Mouse (Mus musculus) adrenal gland, adult 8-10 months (tissue): ENCODE data around the gene Zc2hc1b. TPM values are rescaled to one million over a fixed set of nuclear protein-coding genes. Genes with fewer than 3 reads are reported as not detected.

Source experiments
- DNase-seq: peaks from one replicate; pipeline ENCODE4 v3.0.0; 2022
- total RNA-seq, 4 experiments: library from RNA; stranded (reverse); gene quantifications; 2 replicates each; pipeline ENCODE4 v1.2.4; 2022

The Zc2hc1b gene
- total RNA-seq, 4 experiments from 2014 or later, result not detected

DNA sequence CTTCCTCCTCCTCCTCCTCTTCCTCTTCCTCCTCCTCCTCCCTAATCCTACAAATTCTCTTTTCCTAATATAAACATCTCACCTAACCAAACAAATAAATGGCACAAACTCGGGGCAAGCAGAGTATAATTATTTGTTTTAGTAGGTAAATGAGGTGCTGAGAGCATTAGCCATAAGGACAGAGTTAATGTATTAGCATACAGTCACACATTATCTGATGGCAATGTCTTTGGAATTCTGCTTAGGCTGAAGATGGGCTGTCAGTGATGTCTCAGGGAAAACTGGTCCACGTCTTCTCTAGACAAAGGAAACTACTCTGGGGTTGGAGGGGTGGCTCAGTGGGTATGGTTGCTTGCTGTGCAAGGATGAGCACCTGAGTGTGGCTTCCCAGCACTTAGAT lies 6.4 kb downstream of the Zc2hc1b start:
- no peak for DNase-seq

DNA sequence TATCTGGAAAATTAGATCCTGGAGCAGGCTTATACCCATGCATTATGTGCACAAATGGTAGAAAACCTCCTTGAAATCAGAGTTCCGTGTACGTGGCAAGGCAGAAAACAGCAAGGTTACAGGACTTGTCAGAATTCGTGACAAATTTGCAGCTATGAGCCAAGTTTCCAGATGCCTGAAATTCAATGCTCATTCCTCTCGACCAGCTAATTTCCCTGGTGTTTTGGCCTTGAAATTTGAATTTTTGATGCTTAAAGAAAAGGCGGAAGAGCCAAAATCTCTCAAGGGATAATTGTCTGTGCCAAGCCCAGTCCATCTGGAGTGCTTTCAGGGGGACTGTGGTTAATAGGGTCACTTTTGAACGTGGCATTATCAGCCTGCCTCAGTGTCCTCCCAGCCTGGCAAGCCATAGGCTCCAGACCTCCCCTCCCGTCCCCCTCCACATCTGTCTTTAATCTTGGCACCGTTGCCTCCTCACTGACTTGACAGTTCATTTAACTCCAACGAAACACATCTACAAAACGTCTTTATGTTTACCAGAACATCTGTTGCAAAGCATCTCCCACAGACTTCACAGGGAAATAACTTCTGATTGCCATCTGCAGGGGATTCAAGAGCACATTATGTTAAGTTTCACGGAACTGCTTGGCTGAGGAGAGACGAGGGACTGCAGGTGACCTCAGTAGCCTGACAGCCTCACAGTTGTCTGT lies 6.9 kb downstream of the Zc2hc1b start:
- no peak for DNase-seq

DNA sequence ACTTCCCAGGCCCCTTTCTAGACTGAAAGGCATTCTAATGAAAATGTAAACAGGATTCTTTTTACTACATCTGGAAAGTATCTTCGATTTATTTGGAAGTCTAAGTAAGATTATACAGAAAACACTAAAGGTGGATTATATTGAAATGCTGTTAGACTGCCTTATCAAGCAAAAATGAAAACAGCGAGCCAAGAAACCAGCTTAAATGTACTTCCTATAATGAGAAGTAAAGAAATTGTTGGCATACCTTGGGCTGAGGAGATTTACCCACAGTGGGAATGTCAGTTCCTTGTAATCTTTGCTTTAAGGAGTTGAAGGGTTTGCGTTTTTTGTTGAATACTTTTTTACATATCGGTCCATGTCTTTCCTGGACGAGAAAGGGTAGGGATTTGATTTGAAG lies 9.4 kb downstream of the Zc2hc1b start:
- DNase-seq, result no peak

DNA sequence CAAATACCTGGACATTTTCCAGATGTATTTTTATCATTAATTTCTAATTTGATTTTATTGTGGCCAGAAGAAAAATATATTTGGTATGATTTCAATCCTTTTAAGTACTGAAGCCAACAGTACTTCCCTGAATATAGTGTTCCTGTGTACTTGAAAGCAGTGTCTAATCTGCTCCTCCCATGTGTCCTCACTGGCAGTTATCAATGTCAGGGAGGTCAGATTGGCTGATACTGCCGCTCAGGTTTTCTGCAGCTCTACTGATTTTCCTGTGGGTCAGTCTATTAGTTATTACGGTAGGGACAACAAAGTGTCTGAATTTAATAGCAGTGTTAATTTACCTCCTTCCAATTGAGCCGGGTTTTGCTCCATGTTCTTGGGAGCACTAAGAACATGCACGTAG lies 15.8 kb downstream of the Zc2hc1b start:
- DNase-seq, result no peak

DNA sequence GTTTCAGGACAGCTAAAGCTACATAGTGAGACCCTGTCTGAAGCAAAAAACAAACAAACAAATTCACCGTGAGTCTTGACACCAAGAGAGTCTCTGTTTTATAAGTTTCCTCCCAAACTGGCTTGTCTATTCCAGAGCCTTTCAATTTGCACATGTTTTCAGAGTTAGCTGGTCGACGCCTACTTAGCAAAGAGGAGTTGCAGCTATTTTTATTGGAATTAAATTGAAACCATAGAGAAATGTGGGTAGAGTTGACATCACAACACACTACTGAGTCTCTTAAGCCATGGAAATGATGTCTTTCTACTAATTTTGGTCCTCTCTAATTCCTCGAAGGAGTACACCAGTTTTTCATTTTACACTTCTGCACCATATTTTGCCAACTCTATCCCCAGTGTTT lies 16.9 kb downstream of the Zc2hc1b start:
- DNase-seq, result no peak

DNA sequence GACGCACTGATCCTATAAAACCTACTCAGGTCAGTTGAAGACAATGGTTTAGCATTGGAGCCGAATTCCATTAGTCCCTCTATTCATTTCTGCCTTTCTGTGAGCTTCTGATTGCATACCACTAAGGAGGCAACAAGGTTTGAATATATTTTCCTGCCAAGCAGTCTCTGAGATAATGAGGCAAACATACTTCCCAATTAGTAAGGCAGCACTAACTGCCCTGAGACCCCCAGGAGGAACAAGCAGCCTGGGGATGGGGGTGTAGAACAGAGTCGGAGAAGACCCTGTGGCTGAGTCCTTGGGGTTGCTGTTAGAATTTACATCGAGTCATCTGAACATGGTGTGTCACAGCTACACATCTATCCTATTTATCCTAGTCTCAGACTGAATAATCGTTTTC lies 22.4 kb downstream of the Zc2hc1b start:
- DNase-seq, result no peak

DNA sequence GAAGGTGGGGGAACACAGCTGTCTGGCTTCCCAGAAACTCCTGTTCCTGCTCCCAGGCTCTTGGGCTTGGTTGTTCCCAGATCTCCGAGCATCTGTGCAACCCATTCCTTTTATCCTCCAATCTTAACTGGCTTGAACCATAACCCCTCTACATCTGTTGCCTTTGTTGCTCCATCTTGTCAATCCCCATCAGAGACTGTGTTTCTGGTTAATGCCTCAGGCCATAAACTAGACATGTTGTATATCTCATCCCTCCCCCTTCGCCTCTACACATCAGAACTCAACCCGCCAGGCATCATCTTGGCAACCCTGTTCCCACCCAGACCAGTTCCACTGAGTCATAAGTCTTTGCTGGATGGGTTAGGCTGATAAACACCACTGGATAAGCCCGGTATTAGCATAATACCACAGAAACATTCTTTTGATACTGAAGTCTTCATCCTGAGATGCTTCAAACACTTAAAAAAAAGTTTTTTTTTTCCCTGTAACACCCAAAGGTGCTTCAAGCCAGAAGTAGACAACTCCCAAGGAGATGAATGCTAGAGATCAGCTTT lies 24.9 kb downstream of the Zc2hc1b start:
- no peak for DNase-seq

DNA sequence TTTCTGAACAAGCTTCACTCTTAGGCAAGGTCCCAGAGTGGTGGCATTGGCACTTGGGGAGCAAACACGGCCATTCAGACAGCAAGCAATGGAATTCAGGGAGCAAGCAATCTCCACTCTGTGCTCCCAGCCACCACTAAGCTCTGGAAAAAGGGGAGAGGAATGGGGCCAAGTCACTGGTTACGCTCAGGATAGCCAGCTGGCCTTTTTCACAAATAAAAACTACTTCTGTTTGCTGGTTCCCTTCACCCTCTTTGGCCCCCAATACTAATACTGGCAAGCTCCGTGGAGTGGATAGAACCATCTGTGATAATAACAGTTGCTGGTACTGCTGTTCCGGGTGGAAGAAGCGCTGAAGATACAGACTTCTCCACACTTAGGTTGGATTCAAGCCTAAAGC lies 26.5 kb downstream of the Zc2hc1b start:
- DNase-seq, result no peak

DNA sequence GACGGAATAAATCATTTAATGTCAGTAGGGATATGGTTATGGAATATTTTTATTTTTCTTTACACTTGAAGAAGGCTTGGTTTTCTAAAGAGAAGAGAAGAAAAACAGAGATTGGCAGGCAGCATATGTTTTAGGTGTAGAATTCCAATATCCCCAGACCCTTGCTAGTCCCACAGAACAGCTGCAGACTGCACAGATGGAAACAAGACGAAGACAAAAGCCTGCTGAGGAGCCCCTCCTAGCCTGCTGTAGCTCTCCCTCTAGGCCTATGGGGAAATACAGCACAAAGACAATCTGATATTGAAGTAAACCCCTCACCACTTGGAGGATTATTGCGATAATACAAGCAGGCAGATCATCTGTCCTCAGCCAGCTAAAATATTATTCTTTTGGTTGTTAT lies 27.4 kb downstream of the Zc2hc1b start:
- no peak for DNase-seq

DNA sequence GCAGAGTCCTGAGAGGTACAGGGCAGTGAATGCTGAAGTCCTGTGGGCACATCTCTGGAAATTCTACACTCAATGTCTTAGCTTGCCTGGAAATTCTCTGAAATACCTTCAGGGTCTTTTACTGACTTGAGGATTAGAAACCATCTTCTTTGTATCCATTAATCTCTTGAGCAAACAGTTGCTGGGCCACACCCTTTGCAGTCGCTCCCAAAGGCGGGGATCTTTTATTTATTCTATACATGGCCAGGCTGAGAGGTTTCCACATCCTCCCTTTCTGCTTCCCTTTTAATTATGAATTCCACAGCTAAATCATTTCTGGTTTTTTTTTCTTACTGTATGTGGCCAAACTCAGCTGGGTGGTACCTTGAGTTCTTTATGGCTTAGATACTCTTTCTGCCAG lies 37.4 kb downstream of the Zc2hc1b start:
- DNase-seq, result no peak

DNA sequence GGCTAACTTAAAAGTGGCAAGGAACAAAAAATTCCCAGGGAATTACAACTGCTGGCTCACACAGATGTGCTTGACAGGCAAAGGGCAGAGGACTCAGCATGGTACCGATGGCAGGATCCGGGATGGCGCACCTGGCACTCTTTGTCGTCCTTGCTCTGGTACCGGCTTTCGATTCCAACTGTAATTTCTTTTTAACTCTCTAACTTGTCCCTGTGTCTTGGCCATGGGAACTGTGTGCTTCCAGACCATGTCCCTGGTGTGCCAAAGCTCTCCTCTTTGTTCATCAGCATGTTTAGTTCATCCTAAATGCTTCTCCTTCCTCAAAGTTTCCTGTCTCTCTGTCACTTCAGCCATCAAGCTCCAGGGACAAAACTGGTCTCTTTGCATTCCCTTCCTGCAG lies 39.9 kb downstream of the Zc2hc1b start:
- no peak for DNase-seq

DNA sequence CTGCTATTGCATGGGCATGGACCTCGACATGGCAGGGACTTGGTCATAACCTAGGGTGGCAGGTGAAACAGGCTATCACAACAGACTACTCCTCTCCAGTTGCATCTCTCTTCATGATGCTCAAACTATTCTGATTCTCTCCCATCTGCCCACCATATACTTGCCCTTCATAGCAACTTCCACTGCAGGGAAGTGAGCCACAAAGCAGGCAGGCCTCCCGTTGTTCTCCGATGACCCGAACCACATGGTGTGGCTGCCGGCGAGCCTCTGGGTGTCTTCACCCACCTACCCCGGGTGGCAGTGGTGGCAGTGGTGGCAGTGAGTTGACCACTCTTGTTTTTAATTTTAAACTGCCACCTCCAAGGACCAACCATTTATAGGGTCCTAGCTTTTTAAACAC lies 42.1 kb downstream of the Zc2hc1b start:
- no peak for DNase-seq

DNA sequence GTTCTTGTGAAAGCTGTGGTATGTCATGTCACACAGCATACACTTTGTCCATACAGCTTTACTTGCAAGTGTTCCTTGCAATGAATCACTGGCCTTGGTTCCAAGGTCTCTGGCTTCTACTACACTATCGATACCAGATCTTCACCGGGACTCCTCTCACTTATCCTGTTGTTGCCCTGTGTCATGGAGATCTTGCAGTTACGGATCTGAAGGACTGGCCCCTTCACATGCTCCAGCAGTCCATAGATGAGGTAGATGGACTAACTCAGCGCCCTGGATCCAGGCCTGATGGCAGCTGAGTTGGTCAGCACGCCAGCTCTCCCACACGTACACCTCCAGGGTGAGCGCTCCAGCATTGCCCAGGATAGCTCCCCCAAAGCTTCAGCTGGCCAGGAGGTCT lies 42.5 kb downstream of the Zc2hc1b start:
- no peak for DNase-seq

DNA sequence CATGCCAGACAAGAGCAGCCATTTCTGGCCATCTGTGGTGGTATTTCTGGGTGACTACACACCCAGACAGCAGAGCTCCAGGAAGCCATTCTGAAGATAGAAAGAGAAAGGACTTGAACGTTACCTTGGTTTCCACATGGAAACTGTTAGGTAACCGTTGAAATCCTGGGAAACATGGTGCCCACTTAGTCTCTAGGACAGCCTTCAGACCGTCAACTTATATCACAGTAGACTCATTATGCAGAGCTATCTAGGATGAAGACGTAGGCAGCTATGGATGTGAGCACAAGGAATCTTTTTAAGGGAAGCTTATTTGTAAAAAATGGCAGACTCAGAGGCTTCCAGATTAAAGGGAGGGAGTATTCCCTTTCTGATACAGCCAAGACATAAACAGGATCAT lies 44.0 kb downstream of the Zc2hc1b start:
- no peak for DNase-seq

DNA sequence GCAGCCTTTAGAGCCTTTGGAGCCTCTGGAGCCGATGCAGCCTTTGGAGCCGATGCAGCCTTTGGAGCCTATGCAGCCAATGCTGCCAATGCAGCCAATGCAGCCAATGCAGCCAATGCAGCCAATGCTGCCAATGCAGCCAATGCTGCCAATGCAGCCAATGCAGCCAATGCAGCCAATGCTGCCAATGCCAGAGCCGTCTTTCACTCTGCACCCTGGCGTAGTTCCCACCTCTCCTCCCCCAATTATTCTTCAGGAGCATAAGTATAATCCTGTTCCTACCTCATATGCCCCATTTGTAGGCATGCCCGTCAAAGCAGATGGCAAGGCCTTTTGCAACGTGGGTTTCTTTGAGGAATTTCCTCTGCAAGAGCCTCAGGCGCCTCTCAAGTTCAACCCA lies 49.9 kb downstream of the Zc2hc1b start:
- DNase-seq, result no peak

DNA sequence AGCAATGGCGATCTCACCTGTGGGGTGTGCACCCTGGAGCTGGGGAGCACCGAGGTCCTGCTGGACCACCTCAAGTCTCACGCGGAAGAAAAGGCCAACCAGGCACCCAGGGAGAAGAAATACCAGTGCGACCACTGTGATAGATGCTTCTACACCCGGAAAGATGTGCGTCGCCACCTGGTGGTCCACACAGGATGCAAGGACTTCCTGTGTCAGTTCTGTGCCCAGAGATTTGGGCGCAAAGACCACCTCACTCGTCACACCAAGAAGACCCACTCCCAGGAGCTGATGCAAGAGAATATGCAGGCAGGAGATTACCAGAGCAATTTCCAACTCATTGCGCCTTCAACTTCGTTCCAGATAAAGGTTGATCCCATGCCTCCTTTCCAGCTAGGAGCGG lies 50.5 kb downstream of the Zc2hc1b start:
- DNase-seq, result no peak

DNA sequence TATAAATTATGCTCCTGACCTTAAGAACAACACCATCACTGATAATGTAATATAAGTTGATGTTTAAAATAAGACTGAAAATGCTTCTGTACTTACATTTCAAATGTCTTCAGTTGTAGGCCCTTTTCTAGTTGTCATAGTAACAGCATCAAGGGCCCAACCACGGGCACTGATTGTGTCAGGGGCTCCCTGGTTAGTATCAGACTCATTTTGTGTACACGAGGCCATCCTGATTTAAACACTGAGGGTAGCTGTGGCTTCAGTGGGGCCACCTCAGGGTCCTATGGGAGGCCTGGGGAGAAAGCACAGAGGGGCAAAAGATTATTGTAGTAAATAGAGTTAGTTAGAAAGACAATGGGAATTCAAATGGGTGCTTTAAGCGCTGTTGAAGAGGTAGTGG lies 52.0 kb downstream of the Zc2hc1b start:
- no peak for DNase-seq

DNA sequence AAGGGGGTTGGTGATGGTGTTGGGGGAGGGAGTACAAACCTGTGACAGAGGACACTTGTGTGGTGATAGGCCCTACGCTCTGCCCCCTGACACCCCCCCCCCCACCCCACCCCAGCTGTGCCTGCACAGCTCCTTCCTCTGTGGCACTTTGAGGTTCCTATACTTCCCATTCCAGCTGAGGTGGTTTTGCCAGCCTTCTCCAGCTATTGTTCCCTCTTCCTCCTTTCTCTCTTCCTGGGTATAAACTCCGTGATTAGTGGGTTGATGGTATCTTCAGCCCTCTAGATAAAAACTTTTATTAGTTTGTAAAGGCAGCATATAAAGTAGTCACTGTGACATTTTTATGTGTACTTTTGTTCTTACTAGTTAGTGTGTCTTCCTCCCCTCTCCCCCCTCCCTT lies 58.5 kb downstream of the Zc2hc1b start:
- no peak for DNase-seq

DNA sequence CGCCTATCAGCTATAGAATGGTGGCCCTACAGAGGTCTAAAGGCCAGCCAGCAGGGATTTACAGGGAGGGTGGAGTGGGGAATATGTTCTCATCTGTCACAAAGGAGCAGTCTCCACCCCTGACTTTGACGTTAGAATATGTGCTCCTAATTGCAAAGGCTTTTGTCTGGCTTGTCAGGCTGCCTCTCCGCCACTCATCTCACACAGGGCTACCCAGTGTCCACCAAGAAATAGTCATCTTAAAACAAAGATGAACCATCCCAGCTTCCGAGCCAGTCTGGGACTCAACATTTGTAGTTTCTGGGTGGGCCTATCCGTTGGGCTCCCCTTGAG lies 59.1 kb downstream of the Zc2hc1b start:
- DNase-seq, result no peak

DNA sequence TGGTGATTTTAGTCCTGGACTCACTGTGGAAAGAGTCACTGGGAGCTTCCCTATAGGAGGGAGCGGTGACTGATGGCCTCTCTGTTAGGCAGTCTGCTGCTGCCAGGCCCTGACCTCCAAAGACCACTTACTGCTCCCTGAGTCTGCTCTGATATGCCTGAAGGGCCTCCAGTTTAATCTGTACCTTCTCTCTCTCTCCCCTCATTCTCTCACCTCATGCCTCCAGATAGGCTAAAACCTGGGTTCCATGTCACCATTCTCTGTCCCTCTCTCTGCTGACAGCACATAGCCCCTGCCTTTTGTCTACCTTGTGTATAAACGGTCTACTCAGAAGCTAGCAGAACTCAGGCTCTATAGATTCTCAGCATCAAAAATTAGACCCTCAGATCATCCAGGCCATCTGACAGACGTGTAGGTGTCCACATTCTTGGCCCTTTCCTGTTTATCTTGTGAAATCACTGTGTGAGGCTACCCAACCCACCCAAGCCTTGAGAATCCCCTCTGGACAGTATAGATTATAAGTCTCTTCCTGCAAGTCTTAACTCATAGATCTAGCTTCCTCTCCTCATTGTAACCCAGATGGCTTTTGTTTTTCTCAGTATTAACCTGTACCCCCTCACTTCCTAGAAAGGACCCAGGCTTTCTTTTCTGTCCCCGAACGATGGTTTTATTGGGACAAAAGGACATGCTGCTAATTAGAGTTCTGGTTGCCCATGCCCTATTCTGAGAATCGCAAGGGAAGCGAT lies 59.6 kb downstream of the Zc2hc1b start:
- no peak for DNase-seq

DNA sequence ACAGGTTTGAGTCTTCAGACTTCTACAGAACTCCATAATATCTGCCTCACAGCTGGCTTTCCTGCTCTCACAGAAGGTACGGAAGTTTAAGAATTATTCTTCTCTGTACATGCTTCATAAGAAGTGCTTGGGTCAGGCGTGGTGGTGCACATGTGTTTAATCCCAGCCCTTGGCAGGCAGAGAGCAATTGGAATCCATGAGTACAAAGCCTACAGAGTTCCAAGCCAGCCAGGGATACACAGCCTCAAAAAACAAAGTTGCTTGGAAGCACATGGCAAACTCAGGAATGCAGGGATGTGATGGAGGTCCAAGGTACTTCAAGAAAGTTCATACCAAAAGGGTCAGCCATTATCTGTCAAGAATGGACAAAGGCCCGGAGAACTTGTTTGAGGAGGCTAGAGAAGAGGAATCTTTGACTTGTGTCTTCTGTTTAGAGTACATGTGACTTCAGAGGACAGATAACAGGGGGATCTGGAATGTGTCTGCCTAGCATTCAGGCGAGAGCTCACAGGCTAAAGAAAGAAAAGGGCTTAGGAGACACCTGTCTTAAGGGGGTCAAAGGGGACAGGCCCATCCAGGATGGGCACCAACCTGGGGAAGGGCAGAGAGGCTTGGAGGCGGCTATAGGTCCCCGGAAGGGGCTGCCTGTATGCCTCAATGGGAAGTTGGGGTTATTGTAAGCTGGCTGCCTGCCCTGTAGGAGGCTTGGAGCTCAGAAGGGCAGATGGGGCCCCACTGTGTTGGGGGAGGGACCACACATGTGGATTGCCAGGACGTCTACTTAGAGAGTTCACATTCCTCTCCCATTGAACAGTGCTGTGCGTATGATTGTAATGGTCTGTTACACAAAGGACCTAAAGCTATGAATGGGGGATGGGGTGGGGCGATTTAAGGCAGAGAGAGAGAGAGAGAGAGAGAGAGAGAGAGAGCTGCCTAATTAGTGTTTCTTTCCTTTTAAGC lies 60.8 kb downstream of the Zc2hc1b start:
- DNase-seq, result no peak

DNA sequence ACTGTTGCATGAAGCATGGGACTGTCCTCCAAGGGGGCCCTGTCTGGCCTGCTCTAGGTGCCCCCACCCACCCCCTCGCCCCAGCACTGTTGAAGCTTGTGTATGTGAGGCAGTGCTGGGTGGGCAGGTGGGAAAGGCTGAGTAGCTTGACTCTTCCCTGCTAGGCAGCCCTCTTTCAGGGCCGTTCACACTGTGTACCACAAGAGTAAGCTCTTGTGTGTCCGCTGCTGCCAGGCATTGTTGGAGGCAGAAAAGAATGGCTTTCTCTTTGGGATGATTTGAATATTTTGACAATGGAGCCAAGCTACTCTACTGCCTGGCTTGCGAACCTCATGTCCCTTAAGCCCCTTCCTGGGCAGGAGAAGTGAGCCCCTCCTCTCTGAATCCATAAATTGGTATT lies 62.8 kb downstream of the Zc2hc1b start:
- no peak for DNase-seq

DNA sequence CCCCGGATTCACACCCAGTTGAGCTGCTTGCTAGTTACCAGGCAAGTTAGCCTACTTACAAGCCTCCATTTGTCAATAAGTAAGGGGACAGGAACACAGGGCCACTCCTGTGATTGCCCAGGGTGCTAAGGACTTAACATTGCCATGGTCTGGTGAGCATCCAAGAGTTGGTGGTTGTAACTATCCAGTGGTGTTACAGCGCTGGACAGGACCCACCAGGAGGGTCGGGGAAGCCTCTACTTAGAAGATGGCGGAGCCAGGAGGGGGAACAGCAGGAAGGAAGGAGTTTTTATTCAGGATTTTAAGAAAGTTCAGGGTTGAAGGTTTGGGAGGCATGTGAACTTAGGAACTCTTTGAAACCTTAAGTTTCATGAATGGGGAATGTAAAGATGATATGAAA lies 64.2 kb downstream of the Zc2hc1b start:
- no peak for DNase-seq
